Mouse (Mus musculus) brain, embryonic 14.5 days (tissue): ENCODE measurements around the gene Hmox1.

Experiments
- CTCF ChIP-seq: fragments of 200-500 bp; IDR thresholded peaks from 2 replicates; pipeline ENCODE4 v1.5.1; 2012; ENCODE audit warnings: inconsistent platforms, mild to moderate bottlenecking, moderate library complexity, borderline replicate concordance; ENCODE audit not compliant: insufficient read depth, insufficient read length; ENCODE audit errors: extremely low read depth
- POLR2A ChIP-seq: fragments of 200-500 bp; IDR thresholded peaks from 2 replicates; pipeline ENCODE4 v1.6.1; 2012; ENCODE audit warnings: mild to moderate bottlenecking, inconsistent platforms, borderline replicate concordance; ENCODE audit not compliant: poor library complexity, insufficient read depth, insufficient read length, severe bottlenecking; ENCODE audit errors: extremely low read depth

- TF ChIP-seq CTCF (no peak), POLR2A (no peak)
Observed at GRCm38 (mm10) chr8:75070297-75070696, 23.1 kb upstream of the Hmox1 start.
